Mouse (Mus musculus): Measurements from ENCODE around the gene Stxbp1.

DNA sequence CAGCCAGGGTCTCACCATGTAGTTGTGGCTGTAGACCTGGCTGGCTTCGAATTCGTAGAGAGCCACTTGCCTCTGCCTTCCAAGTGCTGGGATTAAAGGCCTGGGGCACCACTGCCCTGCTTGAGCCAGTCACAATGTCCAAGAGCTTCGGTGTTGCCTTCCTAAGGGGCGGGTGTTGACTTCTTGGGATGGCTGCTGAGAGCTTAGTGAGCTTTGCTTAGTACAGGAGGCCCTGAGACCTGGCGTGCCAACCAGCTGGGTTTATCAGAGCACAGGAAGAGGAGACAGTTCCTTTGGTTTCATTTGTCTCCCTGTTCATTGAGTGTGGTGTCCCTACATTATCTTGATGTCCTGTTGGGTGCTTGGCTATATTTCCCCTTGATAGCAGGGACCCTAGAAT is 30.3 kb upstream of the Stxbp1 start:
- TF ChIP-seq CTCF (IDR thresholded peaks at IDR 0.05; ENCODE audit: low read depth) (no peak), EP300 (IDR thresholded peaks at IDR 0.05; ENCODE audit: low read depth) (no peak)

Measured in liver, postnatal 0 days (tissue).